Mouse (Mus musculus) sigmoid colon, adult 10 weeks (tissue): Measurements from ENCODE around the gene Sox3. TPM values are rescaled to one million over a fixed set of nuclear protein-coding genes. Genes with fewer than 3 reads are reported as not detected.

Experiments used
- polyA plus RNA-seq: library from polyadenylated mRNA; stranded (reverse); fragments of 350-450 nt; fragmentation: Illumina TruSeq; extraction: RNeasy Lipid Tissue Mini Kit (QIAGEN cat#74804); gene quantifications from one replicate; pipeline ENCODE4 v1.2.3, GENCODE M21; 2014; ENCODE audit warnings: low read depth, low replicate concordance

Gene Sox3
- polyA plus RNA-seq = not detected

DNA sequence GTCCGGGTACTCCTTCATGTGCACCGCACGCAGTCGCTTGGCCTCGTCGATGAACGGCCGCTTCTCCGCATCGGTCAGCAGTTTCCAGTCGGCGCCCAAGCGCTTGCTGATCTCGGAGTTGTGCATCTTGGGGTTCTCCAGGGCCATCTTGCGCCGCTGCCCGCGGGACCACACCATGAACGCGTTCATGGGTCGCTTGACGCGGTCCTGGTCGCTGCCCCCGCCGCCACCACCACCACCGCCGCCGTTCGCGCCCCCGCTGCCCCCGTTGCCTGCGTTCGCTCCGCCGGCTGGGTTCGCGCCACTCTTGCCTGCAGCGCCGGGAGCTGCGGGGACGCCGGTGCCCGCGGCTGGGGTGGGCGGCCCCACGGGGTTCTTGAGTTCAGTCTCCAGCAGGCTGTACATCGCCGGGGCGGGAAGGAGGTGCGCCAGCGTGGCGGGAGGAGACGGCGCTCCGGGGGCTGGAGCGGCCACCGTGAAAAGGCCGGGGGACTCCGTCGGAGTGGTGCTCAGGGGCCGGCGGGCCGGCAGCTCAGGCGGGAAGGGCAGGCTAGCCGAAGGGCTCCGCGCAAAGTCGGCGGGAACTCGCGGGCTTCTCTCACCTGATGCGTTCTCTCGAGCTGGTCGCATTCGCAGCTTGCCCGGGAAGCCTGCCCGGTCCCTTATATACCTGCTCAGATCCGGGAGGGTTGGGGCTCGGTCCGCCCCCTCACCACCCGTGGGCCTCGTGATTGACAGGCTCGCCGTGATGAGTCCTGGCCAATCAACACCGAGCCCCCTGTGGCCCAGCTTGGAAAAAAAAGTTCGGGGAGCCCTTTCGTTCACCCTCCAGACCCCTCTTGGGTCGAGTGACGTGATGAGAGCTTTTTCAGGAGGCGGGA is at the start of gene Sox3:
Sox3 (minus strand) TSS at position 630 of the 881 bp plus-strand sequence.

